Mouse (Mus musculus): ENCODE data around the gene Zfp90. TPM values are rescaled to one million over a fixed set of nuclear protein-coding genes. Genes with fewer than 3 reads are reported as not detected.

The Zfp90 gene
- total and polyA plus RNA-seq, 2 experiments: 0.49 to 1.8 TPM

- Histone ChIP-seq H3K27me3 (ENCODE audit: control insufficient read depth, insufficient read depth, low read length) (no peaks in the 10 kb centered on the region), H3K27ac (replicated peaks; ENCODE audit: insufficient read depth, low read depth, low read length) (no peak overlapping the region), H3K79me2 (ENCODE audit: control insufficient read depth, insufficient read depth, low read length) (no peaks in the 10 kb centered on the region), H3K36me3 (ENCODE audit: control insufficient read depth, insufficient read depth, low read length) (no peaks in the 10 kb centered on the region), H3K9ac (ENCODE audit: low read depth, low read length) (no peak overlapping the region), H3K4me3 (ENCODE audit: insufficient read depth, low read depth, low read length) (no peak overlapping the region), H3K4me1 (ENCODE audit: control insufficient read depth, insufficient read depth, low read length) (no peaks in the 10 kb centered on the region)
- WGBS: 76% methylated on average over 6 of the region's 6 CpGs
- TF ChIP-seq POLR2A (IDR thresholded peaks at IDR 0.05; ENCODE audit: extremely low read depth, insufficient read depth, low read length) (no peak), CTCF (IDR thresholded peaks at IDR 0.05; ENCODE audit: low read depth, low read length) (no peak)
- no peak for DNase-seq (ENCODE audit: extremely low read depth, low read depth, low spot score)
Measured at GRCm38 (mm10) chr8:106463795-106464194, 48.7 kb downstream of the Zfp90 start.

- WGBS: 71% methylated on average over 7 of the region's 7 CpGs
- H3K36me3 ChIP-seq (ENCODE audit: control insufficient read depth, insufficient read depth, low read length): no peaks in the 10 kb centered on the region
- H3K79me2 ChIP-seq (ENCODE audit: control insufficient read depth, insufficient read depth, low read length): no peaks in the 10 kb centered on the region
- no peak for TF ChIP-seq POLR2A (IDR thresholded peaks at IDR 0.05; ENCODE audit: extremely low read depth, insufficient read depth, low read length)
- no peak for TF ChIP-seq CTCF (IDR thresholded peaks at IDR 0.05; ENCODE audit: low read depth, low read length)
- H3K27ac ChIP-seq (replicated peaks; ENCODE audit: insufficient read depth, low read depth, low read length): no peak overlapping the region
- no peaks in the 10 kb centered on the region for H3K4me1 ChIP-seq (ENCODE audit: control insufficient read depth, insufficient read depth, low read length)
- no peak for DNase-seq (ENCODE audit: extremely low read depth, low read depth, low spot score)
- H3K4me3 ChIP-seq (ENCODE audit: insufficient read depth, low read depth, low read length): no peak overlapping the region
- H3K27me3 ChIP-seq (ENCODE audit: control insufficient read depth, insufficient read depth, low read length): no peaks in the 10 kb centered on the region
- H3K9ac ChIP-seq (ENCODE audit: low read depth, low read length): no peak overlapping the region
Measured at GRCm38 (mm10) chr8:106469485-106469884, 54.4 kb downstream of the Zfp90 start.

GRCm38 (mm10) chr8:106474001-106474400 lies 58.9 kb downstream of the Zfp90 start:
- 76% methylated on average over 5 of the region's 5 CpGs for WGBS
- Histone ChIP-seq H3K27ac (replicated peaks; ENCODE audit: insufficient read depth, low read depth, low read length) (no peak overlapping the region), H3K36me3 (ENCODE audit: control insufficient read depth, insufficient read depth, low read length) (no peaks in the 10 kb centered on the region), H3K79me2 (ENCODE audit: control insufficient read depth, insufficient read depth, low read length) (no peaks in the 10 kb centered on the region), H3K4me1 (ENCODE audit: control insufficient read depth, insufficient read depth, low read length) (no peaks in the 10 kb centered on the region), H3K9ac (ENCODE audit: low read depth, low read length) (no peak overlapping the region), H3K4me3 (ENCODE audit: insufficient read depth, low read depth, low read length) (no peak overlapping the region), H3K27me3 (ENCODE audit: control insufficient read depth, insufficient read depth, low read length) (no peaks in the 10 kb centered on the region)
- TF ChIP-seq CTCF (IDR thresholded peaks at IDR 0.05; ENCODE audit: low read depth, low read length): no peak
- TF ChIP-seq POLR2A (IDR thresholded peaks at IDR 0.05; ENCODE audit: extremely low read depth, insufficient read depth, low read length): no peak
- no peak for DNase-seq (ENCODE audit: extremely low read depth, low read depth, low spot score)

Other genes starting within 250 kb of the Zfp90 start
- gene Slc7a6, start 246.5 kb upstream of the Zfp90 start, total RNA-seq (2014; rRNA removed): 0.09 and 0.27 TPM in 2 replicates
- 0.21 and 0.91 TPM in 2 replicates for gene Slc7a6, start 246.5 kb upstream of the Zfp90 start, polyA plus RNA-seq (2012; rRNA removed)
- 21.9 and 23.0 TPM in 2 replicates for gene Slc7a6os, start 204.4 kb upstream of the Zfp90 start, total RNA-seq (2014; rRNA removed)
- gene Slc7a6os, start 204.4 kb upstream of the Zfp90 start, polyA plus RNA-seq (2012; rRNA removed): 8.3 and 11.0 TPM in 2 replicates
- gene Prmt7, start 204.4 kb upstream of the Zfp90 start, total RNA-seq (2014; rRNA removed): 9.7 and 9.9 TPM in 2 replicates
- 8.8 and 12.0 TPM in 2 replicates for gene Prmt7, start 204.4 kb upstream of the Zfp90 start, polyA plus RNA-seq (2012; rRNA removed)
- 1.3 and 1.8 TPM in 2 replicates for gene Smpd3, start 77.3 kb upstream of the Zfp90 start, total RNA-seq (2014; rRNA removed)
- gene Smpd3, start 77.3 kb upstream of the Zfp90 start, polyA plus RNA-seq (2012; rRNA removed): 0.45 and 0.71 TPM in 2 replicates
- gene 6030452D12Rik, start 85.2 kb downstream of the Zfp90 start, total RNA-seq (2014; rRNA removed): not detected in 2 replicates
- not detected in 2 replicates for gene 6030452D12Rik, start 85.2 kb downstream of the Zfp90 start, polyA plus RNA-seq (2012; rRNA removed)
- 0.09 and 0.13 TPM in 2 replicates for gene Cdh3, start 95.6 kb downstream of the Zfp90 start, total RNA-seq (2014; rRNA removed)
- gene Cdh3, start 95.6 kb downstream of the Zfp90 start, polyA plus RNA-seq (2012; rRNA removed): 0.16 and 0.30 TPM in 2 replicates
- 11.3 and 12.4 TPM in 2 replicates for gene Gm10073, start 158.1 kb downstream of the Zfp90 start, total RNA-seq (2014; rRNA removed)
- 64.6 and 78.5 TPM in 2 replicates for gene Gm10073, start 158.1 kb downstream of the Zfp90 start, polyA plus RNA-seq (2012; rRNA removed)
- 17.5 and 29.9 TPM in 2 replicates for gene Cdh1, start 188.0 kb downstream of the Zfp90 start, total RNA-seq (2014; rRNA removed)
- gene Cdh1, start 188.0 kb downstream of the Zfp90 start, polyA plus RNA-seq (2012; rRNA removed): 8.8 and 19.8 TPM in 2 replicates

All from liver, adult 2 months (tissue).